Mouse (Mus musculus): ENCODE results near the gene Agt.
A peak's percentile ranks its signal among the peaks of the same experiment; 100 is the strongest.

The Agt gene

DNA sequence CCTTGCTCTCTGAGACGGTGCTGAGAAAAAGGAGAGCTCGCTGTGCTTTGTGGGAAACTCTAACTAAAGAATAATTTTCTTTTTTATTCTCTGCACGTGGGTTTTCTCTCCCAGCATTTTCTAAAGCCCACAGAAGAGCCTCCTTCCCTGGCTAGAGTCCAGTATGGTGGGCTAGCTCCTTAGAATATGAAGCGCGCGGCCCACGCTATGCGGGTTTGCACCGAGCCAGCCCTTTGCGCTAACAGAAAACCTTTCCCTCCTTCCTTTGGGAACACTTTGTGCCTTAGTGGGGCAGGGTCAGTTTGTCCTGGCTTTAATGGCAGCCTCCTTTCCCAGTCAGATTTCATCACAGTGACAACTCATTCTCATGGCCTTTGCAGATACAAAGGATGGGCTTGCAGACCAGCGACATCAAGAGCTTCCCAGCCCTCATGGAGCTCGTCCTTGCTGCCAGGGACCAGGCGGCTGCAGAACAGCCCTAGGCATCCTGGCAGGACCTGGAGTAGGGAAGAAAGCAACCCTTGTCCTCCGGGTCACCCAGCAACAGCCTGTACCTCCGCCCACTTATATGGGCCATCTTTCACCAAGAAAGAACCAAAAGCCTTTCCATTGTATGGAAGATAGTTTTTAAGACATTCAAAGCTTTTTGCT lies 18.4 kb downstream of the Agt start:
- no peak for DNase-seq

DNA sequence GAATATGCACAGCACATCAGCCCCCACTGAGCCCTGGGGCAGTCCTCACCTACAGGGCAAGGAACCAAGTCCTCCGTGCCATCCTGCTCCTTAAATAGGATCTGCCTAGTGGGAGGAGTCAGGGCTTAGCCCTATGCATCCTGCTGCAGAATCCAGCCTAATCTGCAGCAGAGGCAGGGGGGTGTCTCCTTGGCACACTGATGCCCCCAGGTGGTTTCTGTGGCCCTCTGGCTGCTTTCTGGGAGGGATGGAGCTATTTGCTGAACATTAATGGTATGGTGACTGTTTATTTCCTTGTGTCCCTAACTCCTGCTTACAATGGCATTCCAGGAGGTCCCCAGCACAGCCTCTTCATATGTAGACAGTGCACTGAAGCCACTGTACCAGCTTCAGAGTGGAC lies 21.3 kb downstream of the Agt start:
- peak; percentile 18 for DNase-seq

DNA sequence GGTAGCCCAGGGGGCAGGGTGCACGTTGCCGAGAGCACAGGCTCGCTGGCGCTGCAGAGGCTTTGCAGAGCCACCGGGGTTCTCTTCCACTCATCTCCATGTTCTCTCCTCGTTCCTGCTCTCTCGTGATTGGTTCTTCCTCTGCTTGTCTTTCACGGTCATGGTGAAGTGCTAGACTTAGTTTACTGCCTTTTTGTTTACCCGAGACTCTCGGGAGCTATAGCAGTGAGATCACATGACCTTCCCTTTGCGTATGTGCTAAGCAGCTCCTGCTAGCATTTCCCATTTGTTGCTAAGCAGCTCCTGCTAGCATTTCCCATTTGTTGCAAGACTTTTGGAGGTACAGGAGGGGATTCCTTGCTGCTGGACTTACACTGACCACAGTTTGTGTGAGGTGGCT lies 22.2 kb downstream of the Agt start:
- no peak for DNase-seq

DNA sequence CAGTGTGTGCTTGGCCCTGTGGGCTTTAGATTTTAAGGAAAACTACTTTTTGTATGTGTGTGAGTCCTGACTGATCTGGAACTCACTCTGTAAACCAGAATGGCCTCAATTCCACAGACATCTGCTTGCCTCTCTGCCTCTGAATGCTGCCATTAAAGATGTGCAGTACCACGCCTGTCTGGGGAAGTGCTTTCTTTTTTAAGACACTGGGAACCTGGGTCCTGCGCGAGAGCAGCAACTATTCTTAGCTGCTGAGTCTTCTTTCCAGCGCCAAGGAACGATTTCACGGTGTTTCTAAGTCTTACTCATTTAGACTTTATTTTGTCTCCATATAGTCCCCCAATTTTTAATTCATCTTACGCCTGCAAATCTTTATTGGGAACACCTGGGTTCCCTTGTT lies 22.7 kb downstream of the Agt start:
- DNase-seq = no peak

DNA sequence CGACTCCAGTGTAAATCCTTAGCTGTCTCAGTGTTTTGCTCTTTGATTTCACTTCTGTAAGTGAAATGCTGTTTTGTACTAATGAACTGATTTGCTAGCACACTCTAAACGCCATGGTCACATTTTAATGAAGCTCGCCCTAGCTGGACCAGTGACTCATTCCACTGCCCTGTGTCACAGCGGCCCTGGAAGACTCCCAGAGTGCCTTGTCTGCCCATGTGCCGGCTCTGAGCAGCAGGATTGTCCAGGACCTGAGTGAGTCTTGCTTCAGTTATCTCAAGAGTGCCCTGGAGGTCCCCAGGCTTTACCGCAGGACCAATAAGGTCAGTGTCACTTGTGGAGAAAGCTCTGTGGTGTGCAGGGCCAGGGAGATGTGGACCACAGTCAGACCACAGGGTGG lies 23.1 kb downstream of the Agt start:
- no peak for DNase-seq

DNA sequence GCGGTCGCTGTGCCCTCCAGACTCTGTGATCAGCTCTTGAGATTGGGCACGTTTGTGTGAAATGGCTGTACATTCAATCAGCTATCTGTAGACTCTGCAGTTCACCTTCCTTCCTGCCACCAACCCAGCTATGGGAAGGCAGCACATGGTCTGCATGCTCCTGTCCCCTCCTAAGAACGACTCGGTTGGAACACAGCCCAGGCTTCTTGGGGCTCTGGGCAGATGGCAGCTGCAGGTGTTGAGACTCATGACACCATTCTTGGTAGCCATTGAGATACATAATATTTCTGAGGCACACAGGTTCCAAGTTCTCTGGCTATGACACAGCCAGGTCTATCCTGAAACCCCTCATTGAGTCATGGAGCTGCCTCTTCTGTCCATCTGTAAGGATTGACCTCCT lies 26.2 kb downstream of the Agt start:
- DNase-seq = no peak

DNA sequence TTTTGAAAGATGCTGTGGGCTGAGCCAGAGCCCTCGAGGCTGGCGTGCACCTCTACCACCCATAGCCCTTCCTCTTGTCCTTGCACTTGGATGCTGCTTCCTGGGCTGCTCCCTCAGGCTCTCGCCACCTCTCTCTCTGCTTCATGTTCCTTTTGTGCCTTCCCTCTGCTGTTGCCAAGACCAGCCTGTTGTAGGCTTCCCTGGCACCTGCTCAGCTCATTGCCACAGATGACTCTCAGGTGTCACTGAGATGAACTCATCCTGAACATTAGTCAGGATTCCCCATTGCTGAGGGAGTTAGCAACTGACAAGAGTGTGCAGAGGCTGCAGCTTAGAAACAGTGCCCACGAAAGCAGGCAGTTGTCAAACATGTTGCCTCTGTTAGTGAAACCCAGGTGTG lies 27.5 kb downstream of the Agt start:
- DNase-seq = no peak

DNA sequence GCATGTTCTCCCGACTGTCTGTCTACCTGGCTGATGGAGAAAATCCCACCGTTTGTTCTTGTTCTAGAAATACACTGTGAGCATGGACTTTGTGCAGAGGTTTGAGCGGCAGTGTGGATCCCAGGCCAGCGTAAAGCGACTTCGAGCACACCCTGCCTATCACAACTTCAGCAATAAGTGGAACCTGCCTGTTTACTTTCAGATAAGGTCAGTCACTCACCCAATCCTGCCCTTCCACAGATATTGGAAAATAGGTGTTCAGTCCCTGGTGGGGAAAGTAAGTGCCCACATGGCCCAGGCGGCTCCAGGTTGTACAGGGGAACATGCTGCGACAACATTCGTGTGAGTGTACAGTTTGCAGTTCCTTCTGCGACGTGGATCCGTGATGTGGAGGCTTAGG lies 28.6 kb downstream of the Agt start:
- no peak for DNase-seq

DNA sequence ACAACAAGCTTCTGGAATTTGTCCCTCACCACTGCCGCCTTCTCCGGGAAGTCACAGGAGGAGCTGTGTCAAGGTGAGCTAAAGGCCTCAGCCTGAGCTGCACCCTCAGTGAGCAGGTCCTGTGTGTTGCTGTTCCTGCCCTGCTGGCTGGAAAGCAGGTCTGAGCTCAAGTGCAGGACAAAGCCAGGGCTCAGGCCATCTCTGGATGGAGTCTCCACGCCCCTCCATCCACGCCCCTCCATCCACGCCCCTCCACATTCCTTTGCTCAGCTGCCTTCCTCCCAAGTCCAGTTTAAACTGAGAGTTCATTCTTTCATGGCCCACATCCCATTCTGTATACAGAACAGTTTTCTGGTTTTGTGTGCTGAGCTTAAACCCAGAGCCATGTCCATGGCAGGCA lies 34.1 kb downstream of the Agt start:
- DNase-seq = no peak

DNA sequence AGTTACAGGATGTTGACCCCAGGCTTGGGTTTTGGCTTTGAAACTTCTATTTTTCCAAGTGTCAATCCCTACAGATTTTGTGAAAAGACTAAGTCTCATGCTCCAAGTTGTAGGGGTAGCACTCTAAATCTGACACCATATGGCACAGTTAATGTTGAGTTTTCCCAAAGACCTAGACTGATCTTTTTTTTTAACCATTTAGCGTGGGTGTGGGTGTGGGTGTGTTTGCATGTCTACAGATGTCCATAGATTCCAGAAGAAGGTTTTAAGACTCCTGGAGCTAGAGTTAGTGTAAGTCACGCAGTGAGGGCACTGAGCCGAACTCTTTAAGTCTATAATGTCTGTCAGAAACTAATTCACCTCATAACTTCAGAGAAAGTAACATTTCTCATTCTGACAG lies 36.9 kb downstream of the Agt start:
- no peak for DNase-seq

DNA sequence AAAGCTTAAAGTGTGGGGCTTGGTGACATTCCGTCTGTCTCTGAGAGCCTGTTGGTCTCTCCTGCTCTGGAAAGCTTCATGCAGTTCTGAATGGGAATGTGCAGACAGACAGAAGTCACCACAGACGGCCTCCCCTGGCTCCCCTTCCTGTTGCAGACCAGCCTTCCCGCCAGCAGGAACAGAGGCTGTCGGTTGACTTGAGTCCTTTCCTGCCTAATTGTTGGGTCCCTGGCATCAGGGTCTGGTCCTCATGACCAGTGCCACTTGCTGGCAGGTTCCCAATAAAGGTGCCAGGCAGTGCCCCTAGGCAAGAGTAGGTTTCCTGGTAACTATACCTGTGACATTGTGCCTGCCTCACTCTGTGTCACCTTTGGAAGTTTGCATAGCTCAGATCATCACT lies 38.5 kb downstream of the Agt start:
- no peak for DNase-seq

DNA sequence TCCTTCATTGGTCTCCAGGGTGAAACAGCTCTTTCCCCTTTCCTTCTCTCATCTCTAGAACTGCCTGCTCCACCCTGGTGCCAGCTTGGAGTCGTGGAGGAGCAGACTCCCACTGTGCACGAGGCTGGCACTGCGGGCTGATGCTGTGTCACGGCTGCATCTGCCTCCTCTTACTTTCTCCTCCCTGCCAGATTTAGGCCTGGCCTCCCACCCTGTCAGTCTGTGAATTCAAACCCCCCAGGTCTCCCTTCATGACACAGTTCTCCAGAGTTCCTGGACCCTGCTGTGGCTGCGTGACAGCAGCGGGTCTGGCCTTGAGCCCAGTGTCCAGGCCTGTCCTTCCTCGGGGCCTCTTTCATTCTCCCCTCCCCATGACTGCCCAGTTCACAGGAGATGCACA lies 39.0 kb downstream of the Agt start:
- no peak for DNase-seq

DNA sequence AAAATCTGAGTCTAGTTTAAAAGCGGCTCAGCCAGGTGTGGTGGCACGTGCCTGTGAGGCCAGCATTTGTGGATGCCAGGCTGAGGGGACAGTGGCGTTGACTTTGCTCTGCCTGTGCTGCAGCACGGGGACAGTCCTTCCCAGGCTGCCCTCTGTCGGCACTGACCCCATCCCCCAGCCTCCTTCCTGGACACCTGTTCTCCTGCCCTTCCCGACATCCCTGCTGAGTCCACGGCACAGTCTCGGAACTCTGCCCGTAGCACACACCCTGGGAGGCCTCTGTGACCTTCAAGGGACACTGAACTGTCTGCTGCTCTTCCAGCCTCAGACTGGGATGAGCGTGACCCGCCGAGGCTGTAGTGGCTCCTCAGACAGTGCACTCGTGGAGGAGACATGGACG lies 39.4 kb downstream of the Agt start:
- no peak for DNase-seq

DNA sequence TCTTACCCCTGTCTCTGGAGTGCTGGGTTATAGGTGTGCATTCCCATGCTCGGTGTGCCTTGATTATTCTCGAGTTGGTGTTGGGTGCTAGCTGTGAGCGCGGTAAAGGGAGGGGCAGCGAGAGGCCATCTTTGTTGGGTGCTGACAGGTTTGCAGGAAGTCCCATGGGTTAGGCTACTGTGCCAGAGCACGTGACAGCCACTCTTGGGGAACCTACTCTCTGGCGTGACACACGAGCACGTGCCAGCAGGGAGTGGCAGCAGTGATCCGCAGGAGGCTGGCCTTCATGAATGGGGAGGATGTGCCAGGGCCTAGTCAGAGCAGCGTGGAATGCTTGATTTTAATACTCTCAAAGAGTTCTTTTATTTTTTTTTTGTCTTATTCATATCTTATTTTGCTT lies 43.2 kb downstream of the Agt start:
- DNase-seq = no peak

DNA sequence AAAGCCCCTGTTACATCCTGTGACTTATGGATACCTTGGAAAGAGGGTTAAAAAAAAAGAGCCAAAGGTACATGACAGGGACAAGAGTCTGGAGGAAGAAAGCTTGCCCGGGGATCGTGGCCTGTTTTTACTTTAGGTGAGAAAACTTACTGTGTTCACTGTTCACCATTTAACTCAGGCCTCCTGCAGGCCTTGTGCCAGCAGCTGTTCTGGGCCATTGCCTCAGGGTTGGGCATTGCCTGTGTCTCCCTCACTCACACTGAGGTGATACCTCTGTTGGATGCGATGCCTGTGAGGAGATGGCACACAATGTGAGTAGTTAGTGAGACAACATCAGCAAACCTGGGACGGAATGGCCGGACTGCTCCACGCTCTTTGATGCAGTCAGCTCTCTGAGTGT lies 47.6 kb downstream of the Agt start:
- no peak for DNase-seq

DNA sequence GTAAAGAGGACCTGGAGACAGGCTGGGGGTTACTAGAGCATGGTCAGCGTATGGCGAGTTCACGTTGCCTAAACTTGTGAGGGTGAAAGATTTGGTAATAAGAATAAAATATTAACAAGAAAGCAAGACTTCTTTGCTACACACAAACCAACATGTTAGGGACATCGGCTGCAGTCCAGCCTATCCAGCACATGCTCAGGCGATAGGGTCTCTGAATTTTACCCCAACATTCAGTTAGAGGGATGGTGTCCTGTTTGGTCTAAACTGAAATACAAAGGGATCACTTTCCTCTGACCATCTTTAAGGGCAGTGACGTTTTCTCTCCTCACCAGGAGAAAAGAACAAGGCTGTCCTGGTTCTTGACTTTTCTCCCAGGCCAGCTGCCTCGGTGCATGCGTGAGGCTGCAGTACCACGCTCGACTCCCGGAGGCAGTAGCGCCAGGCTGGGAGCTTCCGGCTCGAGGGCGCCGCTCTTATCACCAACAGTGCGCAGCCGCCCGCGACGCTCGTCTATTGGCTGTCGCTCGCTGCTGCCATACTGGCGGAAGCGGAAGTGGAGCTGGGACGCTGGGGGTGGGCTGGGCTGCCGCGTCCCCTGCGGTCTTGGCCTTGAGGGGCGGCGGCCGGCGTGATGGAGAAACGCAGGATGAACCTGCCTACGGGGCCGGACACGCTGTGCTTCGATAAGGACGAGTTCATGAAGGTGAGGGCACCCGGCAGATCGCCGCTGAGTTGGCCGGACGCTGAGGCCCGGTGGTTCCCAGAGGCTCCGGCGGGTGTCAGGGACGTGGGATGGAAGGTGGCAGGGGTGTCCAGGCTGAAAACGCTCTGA lies 49.0 kb downstream of the Agt start, which contains the start of gene Cog2:
TSS of gene Cog2 (plus strand) at position 519 of the 832 bp plus-strand sequence.
- DNase-seq = peak; percentile 93

DNA sequence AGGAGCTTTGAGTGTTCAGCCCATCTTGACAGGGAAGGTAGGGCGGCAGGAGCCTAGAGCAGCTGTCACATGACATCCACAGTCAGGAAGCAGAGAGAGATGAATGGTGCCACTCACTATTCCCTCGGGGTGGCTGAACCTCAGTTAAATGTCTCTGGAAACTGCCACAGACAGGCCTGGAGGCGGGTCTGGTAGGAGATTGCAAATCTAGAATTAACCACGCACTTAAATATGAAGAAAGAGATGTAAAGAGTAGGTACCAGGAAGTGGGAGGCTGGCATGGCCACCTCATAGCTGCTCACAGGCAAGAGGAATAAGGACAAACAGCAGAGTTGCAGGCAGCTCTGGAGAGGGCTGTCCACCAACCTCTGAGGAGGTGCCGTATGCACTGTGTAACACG lies 52.4 kb downstream of the Agt start:
- no peak for DNase-seq

DNA sequence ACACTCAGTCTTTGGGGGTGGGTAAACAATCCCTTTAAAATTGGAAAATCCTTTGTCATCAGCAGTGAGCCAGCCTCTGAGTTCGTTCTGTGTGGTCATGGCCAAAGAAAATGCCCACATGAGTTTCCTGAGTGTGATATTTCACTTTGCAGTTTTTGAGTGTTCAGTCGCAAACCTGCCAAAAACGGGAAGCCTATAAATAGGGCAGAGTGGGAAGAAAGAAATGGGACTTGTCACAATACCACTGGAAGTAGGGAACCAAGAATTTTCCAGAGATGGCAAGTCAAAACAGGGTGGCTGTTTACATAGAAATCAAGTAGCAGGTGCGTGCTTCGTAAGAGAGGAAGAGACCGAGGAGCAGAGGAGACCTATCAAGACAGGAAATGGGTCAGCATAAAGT lies 53.0 kb downstream of the Agt start:
- DNase-seq = no peak

DNA sequence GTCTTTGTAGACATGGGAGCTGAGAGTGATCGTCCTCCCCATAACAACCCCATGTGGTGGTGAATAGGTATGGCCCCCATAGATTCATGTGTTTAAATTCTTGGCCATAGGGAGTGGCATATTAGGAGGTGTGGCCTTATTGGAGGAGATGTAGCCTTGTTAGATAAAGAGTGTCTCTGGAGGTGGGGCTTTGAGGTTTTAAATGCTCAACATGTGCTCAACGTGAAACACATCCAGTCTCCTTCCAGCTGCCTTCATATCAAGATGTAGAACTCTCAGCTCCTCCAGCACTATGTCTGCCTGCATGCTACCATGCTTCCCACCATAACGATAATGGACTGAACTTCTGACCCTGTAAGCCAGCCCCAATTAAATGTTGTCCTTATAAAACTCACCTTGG lies 53.5 kb downstream of the Agt start:
- no peak for DNase-seq

DNA sequence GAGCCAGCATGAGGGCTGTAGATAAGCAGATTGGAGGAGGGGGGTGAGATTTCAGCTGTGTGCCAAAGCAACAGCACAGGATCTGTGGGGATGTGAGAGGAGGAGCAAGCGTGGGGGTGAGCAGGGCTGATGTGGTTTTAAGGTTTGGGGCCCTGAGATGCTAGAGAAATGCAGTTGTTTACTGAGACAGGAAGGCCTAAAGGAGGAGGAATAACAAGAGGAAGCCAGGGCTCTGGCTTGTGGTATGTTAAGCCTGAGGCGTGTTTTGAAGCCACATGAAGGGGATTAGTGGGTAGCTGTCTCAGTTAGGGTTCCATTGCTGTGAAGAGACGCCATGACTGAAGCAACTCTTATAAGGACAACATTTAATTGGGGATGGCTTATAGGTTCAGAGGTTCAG lies 60.4 kb downstream of the Agt start:
- no peak for DNase-seq

DNA sequence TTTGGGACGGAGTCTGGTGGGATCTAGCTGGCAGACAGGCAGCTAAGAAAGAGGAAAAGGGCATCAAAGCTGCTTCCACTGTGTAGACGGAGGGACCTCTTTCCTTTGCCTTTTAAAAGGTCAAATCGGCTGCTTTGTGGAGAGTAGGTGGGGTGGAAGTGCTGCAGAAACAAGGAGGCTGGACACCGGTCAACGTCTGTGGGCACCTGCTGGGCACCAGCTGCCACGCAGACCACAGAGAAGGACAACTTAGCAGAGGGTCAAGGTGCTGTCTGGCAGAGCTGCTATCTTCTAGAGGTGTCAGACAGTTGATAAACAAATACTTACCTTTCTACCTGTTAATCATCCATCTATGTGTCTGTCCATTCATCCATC lies 61.2 kb downstream of the Agt start:
- DNase-seq = no peak

DNA sequence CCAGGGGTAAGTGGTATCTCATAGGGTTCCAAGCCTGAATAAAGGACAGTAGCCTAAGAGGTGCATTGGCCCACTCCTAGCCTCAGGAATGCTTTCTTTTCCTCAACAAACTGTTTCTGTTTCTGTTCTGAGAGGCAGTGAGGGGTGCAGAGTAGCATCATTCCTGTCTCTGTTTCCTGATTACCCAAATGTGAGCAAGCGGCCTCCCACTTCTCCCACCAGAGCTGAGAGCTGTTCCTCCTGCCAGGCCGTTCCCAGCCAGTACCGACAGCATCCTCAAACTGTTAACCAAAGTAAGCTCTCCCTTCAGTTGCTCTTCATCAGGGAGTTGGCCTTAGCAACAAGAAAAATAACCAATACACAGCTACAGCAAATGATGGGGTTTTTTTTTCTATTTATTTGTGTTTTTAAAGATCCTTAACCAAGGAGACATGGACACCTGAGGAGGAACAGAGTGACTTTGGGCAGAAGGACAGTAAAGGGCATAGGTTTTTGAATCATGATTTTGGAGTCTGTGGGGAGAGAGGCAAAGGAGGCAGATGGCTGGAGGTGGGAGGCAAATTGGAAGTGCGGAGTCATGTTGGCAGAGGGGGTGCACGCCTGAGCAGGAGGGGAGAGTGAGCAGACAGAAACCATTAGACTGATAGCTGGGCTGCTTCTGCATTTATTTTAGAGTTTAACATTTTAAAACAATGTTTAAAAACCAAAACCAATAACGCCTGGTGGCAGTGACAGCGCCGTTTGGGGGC lies 61.8 kb downstream of the Agt start:
- no peak for DNase-seq
